Mouse (Mus musculus) olfactory bulb, adult 2 months (tissue): ENCODE measurements around the gene Gcnt1.

ENCODE experiments used
- CTCF ChIP-seq: fragments of 200-500 bp; IDR thresholded peaks from 2 replicates; pipeline ENCODE4 v1.5.1; 2012; ENCODE audit warnings: low read depth, mild to moderate bottlenecking, low read length, moderate library complexity; ENCODE audit not compliant: insufficient read depth
- POLR2A ChIP-seq: fragments of 200-500 bp; IDR thresholded peaks from 2 replicates; pipeline ENCODE4 v1.6.1; 2012; ENCODE audit warnings: mild to moderate bottlenecking, low read depth, low read length, moderate library complexity; ENCODE audit not compliant: insufficient read depth

- TF ChIP-seq POLR2A, result no peak
- TF ChIP-seq CTCF, result no peak
Measured at GRCm38 (mm10) chr19:17334644-17335333, 37.9 kb downstream of the Gcnt1 start.
